Mouse (Mus musculus): ENCODE data around the gene Timm8b.

Gene Timm8b

DNA sequence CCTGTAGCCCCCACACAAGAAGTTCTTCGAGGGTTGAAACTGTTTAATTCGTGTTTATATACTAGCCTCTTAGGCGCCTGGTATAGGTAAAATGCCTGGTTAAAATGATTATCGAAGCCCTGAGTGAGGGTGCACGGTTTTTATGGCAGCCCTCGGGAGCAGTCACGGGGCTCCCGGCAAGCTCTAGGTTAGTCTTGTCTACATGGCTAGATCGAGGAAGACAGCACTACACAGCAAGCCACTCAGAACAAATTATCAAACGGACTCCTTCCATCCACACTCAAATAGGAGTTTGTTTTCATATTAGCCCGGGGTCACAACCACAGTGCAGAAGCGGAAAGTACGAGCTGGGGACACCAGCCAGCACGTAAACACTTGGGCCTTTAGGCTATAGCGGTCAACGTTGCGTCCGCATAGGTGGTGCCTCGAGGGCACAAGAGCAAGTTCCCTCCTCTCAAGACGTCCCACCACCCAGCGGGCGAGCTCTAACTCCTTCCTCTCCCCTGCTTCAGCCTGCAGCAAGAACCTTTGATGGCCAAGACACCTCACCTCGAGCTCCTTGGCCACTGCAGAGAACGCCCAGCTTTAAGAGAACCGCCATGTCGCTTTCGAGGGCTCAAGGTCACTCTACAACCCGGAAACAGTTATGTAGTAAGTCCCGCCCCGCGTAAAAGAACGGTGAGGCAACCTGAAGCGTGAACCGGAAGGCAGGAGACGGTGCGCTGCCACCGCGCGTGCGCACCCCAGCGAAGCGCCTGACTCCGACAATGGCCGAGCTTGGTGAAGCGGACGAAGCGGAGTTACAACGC, at the start of gene Timm8b, which contains the start of gene Sdhd:
Timm8b (plus strand) TSS at position 722 of the 809 bp plus-strand sequence.
Sdhd (minus strand) TSS at position 624 of the 809 bp plus-strand sequence.
- DNase-seq: peak; percentile 90 to 93

DNA sequence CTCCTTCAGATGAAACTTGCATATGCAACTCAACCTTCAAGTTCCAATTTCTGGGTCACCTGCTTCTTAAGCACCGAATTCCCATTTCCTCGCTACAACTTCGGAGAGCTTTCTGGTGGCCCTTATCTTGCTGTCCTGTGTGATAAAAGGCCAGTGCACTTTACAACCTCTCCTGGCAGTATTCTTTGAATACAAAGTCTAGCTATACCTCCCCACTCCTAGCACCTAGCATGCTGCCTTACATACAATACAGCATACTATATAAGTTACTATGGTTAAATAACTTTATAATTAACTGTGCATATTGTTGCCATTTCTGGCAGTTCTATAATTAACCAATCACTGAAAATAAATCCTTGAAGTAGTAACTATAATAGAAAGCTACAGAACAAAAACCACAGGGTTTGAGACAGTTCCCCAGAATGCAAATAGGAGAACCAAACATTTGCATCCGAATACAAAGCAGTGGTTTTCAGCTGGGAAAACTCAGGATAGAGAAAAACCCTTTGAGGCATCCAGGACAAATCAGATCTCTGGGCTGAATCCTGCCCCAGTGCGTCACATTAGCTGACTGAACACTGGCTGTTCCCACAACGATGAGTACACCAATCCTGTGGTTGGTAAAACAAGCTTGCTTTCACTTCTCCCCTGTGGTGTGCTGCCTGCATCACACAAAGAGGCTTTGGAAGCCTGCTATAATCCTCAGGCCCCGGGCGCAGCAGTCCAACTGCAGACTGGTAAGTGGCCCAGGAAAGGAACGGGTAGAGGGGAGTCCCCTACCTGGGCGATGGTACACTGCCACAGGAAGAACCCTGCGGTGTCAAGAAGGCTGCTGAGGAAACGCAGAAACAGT, 49.2 kb upstream of the Timm8b start, which contains the start of gene Il18:
Il18 (plus strand) TSS at position 587 of the 853 bp plus-strand sequence.
- peak in 1 of 2 experiments; percentile 22 for DNase-seq

DNA sequence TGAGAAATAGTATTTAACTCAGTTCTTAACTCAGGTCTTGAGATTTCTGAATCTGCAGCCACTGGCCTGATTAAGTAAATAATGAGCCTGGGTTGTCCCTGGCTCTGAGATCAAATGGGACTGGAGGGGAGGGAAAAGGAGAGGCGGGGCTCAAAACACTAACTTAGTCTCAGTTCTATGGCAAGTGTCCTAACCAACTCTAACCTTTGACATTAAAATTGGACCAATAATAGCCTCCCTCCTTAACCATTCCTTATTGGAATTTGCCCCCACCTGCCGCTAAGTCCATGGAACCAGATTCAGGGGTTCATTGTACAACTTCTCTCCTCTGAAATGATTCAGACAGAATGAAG, 48.6 kb upstream of the Timm8b start, which contains the start of gene Bco2:
Bco2 (minus strand) TSS at position 88 of the 353 bp plus-strand sequence.
- DNase-seq: no peak

DNA sequence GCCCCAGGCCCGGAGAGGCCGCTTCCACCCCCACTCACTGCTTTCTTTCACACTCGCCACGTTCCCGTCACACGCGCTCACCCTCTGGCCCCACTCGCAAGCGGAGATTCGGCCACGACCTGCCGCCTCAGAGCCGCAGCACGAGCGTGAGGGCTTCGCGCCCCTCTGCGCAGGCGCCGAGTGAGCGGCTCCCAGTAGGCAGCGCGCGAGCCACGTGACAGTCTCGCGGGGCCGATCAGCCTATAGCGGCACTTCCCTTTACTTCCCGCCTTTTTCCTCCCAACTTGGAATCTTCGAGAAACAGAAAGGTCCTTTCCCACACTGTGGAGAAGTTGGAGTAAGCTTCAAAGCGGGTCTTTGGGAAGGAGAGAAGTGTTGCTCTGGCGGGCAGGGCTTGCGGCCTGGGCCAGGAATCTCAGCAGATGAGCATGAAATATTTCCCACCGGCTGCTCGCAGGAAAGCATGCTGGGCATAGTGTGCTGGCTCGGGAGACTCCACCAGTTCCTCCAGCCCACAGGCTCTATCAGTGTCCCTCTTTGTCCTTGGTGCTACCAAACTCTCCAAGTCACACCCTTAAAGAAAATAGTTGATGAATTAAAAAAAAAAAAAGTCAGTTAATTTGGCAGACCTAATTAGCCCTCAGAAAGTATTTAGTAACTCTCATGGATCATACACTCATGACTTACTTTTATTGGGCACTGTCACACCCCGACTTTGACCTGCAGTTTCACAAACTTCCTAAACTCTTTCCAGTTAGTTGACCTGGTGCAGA, 42.4 kb upstream of the Timm8b start, which contains the start of gene Tex12:
Tex12 (minus strand) TSS at position 181 of the 773 bp plus-strand sequence.
- no peak for DNase-seq

DNA sequence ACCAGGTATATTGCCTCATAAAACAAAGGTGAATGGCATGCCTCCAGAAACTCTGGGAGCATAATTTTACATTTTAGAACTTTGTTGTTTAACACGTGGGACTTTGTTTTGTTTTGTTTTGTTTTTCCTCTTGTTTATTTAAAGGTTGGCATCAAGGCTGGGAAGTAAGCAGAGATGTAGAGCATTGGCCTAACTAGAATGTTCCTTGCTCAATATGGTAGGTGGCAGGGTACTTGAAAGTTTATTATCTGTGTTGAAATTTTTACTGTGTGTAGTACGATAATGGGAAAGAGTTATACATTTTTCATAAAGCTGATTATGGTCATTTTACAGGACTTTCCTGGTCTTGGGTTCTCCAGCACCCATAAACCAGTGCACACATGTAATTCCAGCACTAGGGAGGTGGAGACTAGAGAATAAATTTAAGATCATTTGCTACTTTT, 41.8 kb upstream of the Timm8b start:
- no peak for DNase-seq

DNA sequence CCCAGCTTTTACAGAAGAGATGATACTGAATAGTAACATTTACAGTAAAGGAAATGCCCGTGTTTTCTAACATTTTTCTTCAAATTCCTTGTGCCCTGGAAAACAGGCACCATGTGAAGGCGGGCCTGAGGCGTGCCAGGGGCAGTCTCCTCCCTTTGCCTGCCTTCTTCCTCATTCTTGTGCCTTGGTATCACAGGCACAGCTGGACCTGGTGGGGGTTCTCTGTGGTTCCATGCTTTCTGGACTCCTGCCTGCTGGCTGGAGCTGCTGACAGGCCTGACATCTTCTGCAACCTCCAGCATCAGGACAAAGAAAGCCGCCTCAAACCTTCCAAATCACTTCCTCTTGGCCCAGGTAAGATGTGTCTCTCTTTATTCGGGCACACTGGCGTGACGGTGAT, 38.5 kb upstream of the Timm8b start:
- no peak for DNase-seq

DNA sequence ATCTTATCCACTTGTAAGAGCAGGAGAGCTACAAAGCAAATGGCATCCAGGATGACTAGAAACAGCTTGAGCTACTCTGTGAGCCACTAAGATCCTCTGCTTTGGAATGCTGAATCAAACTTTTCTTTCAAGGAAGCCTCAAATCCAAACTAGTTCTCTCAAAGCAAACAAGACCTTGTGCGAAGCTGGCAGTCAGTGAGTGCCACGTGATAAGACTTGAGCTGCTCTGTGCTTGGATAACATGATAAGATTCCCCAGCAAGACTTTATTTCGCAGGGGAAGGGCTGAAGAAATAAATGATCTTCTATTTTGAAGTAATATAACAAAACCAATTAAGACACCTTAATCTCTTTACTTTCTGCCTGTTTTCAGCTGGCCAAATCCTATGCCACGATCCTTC, 37.8 kb upstream of the Timm8b start:
- DNase-seq: no peak

DNA sequence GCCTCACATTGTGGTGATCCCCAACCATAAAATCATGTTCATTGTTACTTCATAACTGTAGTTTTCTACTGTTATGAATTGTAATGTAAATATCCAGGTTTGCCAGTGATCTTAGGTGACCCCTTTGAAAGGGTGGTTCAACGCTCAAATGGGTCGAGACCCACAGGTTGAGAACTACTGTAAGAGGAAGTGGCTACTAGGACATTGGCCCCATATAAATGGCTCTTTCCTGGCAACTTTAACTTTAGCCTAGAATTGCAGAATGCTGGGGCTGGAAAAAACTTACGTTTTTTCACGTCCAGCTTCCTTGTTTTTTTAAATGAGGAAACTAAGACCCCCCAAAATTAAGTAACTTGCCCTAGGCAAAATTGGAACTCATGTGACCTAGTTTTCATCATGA, 36.3 kb upstream of the Timm8b start:
- DNase-seq: no peak

DNA sequence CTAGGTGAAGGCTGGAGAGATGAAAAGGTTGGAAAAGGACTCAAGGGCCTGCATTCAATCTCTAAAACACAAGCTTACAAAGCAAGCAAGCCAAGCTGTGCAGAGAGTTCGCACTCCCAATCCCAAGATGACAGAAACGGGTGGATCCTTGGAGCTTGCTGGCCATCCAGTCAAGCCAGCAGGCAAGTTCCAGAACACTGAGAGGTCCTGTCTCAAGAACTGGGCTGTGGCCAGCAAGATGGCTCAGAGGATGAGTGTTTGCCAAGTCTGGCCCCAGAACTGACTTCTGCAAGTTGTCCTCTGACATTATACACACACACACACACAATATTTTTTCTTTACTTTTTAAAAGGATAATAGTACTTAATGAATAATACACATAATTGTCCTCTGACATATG, 35.8 kb upstream of the Timm8b start:
- no peak for DNase-seq

DNA sequence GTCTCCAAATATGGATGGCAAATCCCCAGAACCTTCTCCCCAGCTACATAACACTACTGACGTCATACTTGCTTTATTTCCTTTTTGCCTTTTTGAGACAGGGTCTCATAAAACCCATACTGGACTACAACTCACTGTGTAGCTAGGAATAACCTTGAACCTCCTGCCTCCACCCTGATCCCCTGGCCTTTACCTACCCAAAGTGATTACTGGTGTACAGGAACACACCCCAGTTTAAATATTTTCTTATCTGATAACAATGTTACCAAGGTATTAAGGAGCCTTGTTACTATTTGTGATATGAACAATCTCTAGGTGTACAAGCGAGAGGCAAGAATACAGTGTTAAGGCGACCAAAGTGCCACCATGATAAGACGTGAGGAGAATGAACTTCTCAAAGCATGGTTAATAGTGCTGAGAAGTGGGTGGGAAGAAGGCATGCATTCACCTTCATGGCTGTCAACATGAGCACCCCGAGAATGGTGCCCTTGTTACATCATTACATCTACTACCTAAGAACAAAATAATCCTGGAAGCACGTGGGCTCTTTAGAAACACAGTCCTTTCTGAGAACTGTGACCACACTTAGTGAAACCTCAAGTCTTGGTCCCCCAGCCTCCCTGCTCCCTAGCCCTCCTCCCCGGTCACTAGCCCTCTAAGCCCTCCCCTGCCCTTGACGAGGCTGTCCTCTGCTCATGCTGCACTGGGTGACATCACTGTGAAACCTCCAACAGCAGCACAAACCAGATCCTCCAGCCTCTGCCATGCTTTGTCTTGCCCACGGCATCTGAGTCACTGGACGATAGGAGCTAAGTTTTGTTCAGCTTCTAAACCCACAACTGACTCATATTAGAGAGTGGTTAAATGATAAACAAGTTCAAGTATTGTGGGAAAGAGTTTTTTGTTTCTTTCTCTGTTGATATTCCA, 33.8 kb upstream of the Timm8b start:
- no peak for DNase-seq

DNA sequence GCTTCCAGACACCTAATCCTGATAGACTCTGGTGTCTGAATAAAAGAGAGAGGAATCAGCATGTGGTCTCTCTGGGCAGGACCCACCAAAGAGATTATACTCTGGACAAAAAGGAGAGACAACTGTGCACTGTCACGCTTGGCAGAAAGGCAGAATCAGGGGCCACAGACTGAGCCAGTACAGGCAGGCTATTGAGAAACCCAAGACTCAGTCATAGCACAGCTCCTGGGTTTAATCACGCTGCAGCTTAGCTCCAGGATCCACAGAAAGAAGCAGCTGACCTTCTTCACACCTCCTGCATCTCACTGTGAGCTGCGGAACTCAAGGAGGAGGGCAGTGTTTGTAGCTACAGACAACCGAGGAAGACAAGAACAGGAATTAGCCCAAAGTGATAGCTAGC, 23.3 kb upstream of the Timm8b start:
- no peak for DNase-seq

DNA sequence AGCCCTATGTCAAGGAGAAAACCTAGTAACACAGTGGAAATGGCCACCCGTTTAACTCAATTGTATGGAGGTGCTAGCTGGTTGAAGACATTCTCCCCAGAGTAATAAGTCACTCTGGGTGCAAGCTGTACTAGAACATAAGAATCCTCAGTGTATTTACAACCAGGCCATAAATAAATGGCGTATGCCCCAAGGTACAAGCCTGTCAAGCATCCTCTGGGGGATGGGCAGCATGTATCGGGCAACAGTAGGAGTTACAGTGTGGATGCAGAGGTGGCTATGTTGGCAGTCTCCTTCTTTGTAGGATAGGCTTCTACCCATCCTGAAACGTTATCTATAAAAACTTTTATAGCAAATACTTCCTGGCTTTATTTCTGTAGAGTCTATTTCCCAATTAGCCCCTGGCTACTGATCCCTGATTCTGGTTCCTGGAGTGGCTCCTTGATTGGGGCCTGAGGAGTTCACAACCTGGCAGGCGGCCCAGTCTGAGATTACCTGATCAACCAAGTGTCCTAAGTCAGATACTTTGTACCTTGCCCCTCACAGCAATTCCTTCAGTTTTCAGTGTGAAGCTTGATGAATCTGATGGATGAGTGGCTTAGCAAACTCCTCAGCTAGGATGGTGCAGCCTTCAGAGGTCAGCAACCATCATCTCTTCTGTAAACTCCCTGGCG, 18.4 kb upstream of the Timm8b start:
- DNase-seq: no peak

DNA sequence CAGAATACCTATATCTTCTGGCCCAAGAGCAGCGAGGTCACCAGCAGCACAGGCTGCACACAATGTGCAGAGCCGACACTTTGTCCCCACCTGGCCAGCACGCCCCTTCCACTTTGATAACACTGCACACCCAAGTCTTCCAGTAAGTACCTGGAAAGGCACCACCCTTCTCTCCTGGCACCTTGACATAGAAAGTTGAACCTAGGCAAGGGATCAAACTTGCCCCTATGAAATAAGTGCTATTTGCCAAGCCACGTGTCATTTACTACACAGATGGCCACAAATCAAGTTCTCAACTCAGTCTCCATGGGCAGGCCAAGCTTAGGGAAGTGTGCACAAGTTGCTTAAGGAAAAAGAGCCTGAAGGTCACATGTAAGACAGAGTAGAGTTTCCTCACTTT, 16.8 kb upstream of the Timm8b start:
- DNase-seq: no peak

DNA sequence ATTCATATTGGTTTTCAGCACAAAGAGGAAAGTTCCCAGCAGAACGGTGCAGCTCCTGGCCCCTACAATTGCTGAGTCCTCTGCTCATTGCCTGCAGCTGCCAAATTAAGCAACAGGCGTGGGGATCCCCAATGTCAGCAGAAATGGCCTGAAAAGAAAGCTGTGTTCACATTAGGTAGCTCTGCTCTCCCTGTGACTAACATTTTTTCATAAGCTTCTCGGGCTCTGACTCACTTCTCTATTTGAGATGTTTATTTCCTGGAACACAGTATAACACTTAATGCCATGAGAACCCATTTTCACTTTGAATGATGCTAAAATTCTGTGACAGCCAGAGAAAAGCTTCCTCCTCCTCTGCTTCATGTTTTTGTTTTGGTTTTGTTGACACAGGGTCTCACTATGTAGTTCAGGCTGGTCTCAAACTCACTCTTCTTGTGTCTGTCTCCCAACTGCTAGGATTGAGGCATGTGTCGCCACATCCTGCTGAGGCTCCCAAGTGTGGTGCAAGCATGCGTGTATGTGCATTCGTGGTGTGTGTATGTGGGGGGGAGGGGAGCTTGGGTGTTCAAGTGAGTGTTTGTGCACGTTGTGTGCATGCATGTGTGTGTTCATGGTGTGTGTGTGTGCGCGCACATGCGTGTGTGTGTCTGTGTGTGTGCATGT, 12.7 kb upstream of the Timm8b start:
- no peak for DNase-seq

DNA sequence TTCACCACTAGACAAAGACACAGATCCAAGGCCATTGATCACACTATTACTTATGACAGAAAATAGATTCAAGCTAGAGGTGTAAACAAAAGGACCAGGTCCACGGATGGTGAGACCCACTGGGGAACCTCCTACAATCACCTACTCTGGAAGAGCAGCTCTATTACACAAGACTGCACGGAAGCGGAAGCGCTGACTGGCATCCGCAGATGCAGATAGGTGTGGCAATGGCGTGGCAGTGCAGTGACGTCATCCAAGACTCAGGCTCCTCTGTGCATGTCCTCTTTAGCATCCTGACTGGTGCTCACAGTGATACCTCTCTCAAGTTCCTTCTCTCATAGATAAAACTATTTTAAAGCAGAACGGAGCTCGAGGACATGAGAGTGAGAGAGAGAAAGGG, 10.8 kb upstream of the Timm8b start:
- DNase-seq: no peak

DNA sequence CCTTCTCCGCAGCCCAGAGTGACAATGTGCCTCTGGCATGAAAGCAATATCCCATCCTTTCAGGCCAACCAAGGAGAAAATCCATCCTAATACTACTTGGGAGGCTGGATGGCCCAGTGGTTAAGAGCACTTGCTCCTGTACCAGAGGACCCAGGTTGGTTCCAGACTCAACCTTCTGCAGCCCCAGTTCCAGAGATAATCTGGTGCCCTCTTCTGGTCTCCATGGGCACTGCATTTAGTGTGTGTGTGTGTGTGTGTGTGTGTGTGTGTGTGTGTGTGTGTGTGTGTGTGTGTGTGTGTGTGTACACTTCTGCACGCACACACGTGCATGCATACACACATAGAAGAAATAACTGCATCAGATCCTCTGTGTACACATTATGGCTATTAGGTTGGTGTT, 10.2 kb upstream of the Timm8b start:
- DNase-seq: no peak

DNA sequence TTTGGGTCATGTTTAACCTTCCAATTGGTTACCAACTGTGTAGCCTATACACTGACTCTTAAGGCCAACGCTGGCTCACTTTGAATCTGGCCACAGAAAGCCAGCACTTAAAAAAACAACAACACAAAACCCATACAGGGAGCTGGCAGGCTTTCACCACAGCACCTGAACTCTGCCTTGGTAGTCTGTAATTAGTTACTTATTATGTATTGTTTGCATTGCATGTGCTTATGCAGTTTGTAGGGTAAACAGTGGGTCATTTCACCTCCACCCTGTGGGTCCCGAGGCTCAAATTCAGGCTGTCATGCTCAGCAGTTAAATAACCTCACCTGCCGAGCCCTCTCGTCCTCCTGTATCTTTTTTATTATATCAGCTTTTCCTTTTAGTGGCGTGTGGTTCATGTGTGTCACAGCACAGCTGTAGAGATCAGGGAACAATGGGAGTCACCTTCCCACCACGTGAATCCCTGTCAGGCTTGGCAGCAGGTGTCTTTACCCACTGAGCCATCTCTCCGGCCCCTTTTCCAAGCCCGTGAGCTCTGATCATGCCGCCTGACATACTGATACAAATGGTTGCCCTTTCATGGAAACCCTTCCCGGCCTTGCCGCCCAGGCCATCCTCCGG, 8.8 kb upstream of the Timm8b start:
- no peak for DNase-seq

DNA sequence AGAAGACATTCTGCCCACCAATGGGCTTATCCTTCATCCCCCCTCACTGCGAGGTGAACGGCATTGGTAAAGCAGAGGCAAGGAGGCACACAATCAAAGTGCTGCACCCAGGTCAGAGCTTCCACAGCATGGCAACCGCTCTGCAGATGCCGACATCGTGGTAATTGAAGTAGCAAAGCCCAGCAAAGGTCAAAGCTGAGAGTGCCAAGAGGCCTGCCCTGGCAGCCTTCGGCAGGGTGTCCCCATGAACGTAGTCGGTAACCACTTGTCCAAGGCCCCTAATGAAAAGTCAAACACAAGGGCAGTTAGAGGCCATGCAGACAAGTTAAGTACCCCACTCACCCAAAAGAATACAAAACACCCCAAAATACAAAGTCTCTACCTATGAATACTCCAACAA, 6.7 kb upstream of the Timm8b start:
- DNase-seq: no peak

DNA sequence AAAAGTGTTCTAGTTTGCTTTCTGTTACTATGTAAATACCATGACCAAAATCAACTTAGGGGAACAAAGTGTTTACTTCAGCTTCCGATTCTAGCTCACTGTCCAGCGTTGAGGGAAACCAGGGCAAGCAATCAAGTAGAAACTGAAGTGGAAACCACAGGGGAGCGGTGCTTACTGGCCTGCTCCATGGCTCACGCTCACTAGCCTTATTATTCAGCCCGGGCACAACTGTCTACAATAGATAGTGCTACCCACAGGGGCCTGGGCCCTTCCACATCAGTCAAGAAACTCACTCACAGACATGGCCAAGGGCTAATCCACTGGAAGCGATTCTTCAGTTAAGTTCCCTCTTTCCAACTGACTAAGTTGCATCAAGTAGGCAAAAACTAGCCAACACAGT, 2.2 kb upstream of the Timm8b start:
- no peak for DNase-seq

Measured in thymus, adult 18-20 months (tissue).